Mouse (Mus musculus) MEL (cell line): ENCODE measurements around the gene Maml3. TPM values are rescaled to one million over a fixed set of nuclear protein-coding genes. Genes with fewer than 3 reads are reported as not detected.
A peak's percentile ranks its signal among the peaks of the same experiment; 100 is the strongest.

ENCODE experiments used
- DNase-seq: peaks from one replicate; pipeline ENCODE4 v3.0.0; 2011; ENCODE audit warnings: low read depth, low spot score
- H3K27ac ChIP-seq: 2 replicates; pipeline ENCODE4 v1.5.1; 2012; ENCODE audit warnings: low read depth, mild to moderate bottlenecking, control low read depth, low read length, moderate library complexity; ENCODE audit not compliant: control insufficient read depth
- H3K27me3 ChIP-seq, 2 experiments: fragments of 150-350 bp in 1 of 2; sonication (generic) in 1 of 2; 2 replicates each; pipeline ENCODE4 v1.6.1; 2012; ENCODE audit warnings: low read length in 2 of 2, mild to moderate bottlenecking in 2 of 2, improper control_type of control experiment in 1 of 2, moderate library complexity in 1 of 2; ENCODE audit not compliant: insufficient read depth in 2 of 2, control insufficient read depth in 1 of 2
- H3K36me3 ChIP-seq, 2 experiments: 2 replicates each; pipeline ENCODE4 v1.6.1; 2012 to 2014; ENCODE audit warnings: low read length in 2 of 2, improper control_type of control experiment in 1 of 2, inconsistent platforms in 1 of 2, mild to moderate bottlenecking in 1 of 2; ENCODE audit not compliant: insufficient read depth in 2 of 2, control insufficient read depth in 1 of 2
- H3K4me1 ChIP-seq, 2 experiments: fragments of 150-350 bp in 1 of 2; sonication (generic) in 1 of 2; 2 replicates each; pipeline ENCODE4 v1.6.1; 2012; ENCODE audit warnings: low read length in 2 of 2, improper control_type of control experiment in 1 of 2, mild to moderate bottlenecking in 1 of 2; ENCODE audit not compliant: insufficient read depth in 2 of 2, control insufficient read depth in 1 of 2
- H3K4me3 ChIP-seq, 2 experiments: fragments of 150-350 bp in 1 of 2; sonication (generic) in 1 of 2; 2 replicates each; pipeline ENCODE4 v1.5.1; 2012; ENCODE audit warnings: low read depth in 2 of 2, low read length in 2 of 2, mild to moderate bottlenecking in 2 of 2, moderate library complexity in 2 of 2, control low read depth in 1 of 2, improper control_type of control experiment in 1 of 2; ENCODE audit not compliant: control insufficient read depth in 1 of 2, insufficient read depth in 1 of 2
- H3K79me2 ChIP-seq: 2 replicates; pipeline ENCODE4 v1.6.1; 2012; ENCODE audit warnings: mild to moderate bottlenecking, low read length, moderate library complexity; ENCODE audit not compliant: control insufficient read depth, poor library complexity, insufficient read depth
- H3K9ac ChIP-seq: 2 replicates; pipeline ENCODE4 v1.6.1; 2012; ENCODE audit warnings: low read depth, mild to moderate bottlenecking, control low read depth, low read length, moderate library complexity; ENCODE audit not compliant: control insufficient read depth, poor library complexity, severe bottlenecking
- H3K9me3 ChIP-seq: fragments of 150-350 bp; sonication (generic); replicated peaks from 2 replicates; pipeline ENCODE4 v1.6.1; 2012; ENCODE audit warnings: mild to moderate bottlenecking, low read length, improper control_type of control experiment, moderate library complexity; ENCODE audit not compliant: insufficient read depth
- BHLHE40 ChIP-seq: IDR thresholded peaks from 2 replicates; pipeline ENCODE4 v1.6.1; 2012; ENCODE audit warnings: low read depth, mild to moderate bottlenecking, inconsistent platforms, low read length, improper control_type of control experiment, borderline replicate concordance
- CHD1 ChIP-seq: IDR thresholded peaks from 2 replicates; pipeline ENCODE4 v1.6.1; 2012; ENCODE audit warnings: low read depth, mild to moderate bottlenecking, inconsistent platforms, low read length, improper control_type of control experiment
- CHD2 ChIP-seq: IDR thresholded peaks from 2 replicates; pipeline ENCODE4 v1.6.1; 2011; ENCODE audit warnings: low read length, improper control_type of control experiment
- CTCF ChIP-seq, 3 experiments: IDR thresholded peaks in 2 of 3; conservative IDR thresholded peaks in 1 of 3; 2 replicates each; pipeline ENCODE4 v1.5.1; 2011 to 2012; ENCODE audit warnings: low read length in 3 of 3, low read depth in 2 of 3, mild to moderate bottlenecking in 2 of 3, improper control_type of control experiment in 1 of 3, inconsistent platforms in 1 of 3, mixed read lengths in 1 of 3, moderate library complexity in 1 of 3; ENCODE audit not compliant: control insufficient read depth in 1 of 3, insufficient read depth in 1 of 3, poor library complexity in 1 of 3, severe bottlenecking in 1 of 3
- E2F4 ChIP-seq: IDR thresholded peaks from 2 replicates; pipeline ENCODE4 v1.6.1; 2011; ENCODE audit warnings: low read depth, low read length, improper control_type of control experiment, borderline replicate concordance
- ELF1 ChIP-seq: IDR thresholded peaks from 2 replicates; pipeline ENCODE4 v1.6.1; 2014; ENCODE audit warnings: low read depth, mild to moderate bottlenecking, inconsistent platforms, low read length, improper control_type of control experiment, moderate library complexity
- EP300 ChIP-seq, 2 experiments: IDR thresholded peaks; 2 replicates each; pipeline ENCODE4 v1.6.1; 2011; ENCODE audit warnings: improper control_type of control experiment in 2 of 2, low read length in 2 of 2, low read depth in 1 of 2, mild to moderate bottlenecking in 1 of 2
- ETS1 ChIP-seq: IDR thresholded peaks from 2 replicates; pipeline ENCODE4 v1.6.1; 2012; ENCODE audit warnings: low read depth, mild to moderate bottlenecking, inconsistent platforms, low read length, improper control_type of control experiment, moderate library complexity
- GABPA ChIP-seq: IDR thresholded peaks from 2 replicates; pipeline ENCODE4 v1.6.1; 2012; ENCODE audit warnings: low read depth, mild to moderate bottlenecking, inconsistent platforms, low read length, improper control_type of control experiment, moderate library complexity
- GATA1 ChIP-seq: IDR thresholded peaks from 2 replicates; pipeline ENCODE4 v1.6.1; 2011; ENCODE audit warnings: low read depth, low read length, improper control_type of control experiment
- HCFC1 ChIP-seq: IDR thresholded peaks from 2 replicates; pipeline ENCODE4 v1.6.1; 2012; ENCODE audit warnings: low read depth, mild to moderate bottlenecking, inconsistent platforms, low read length, improper control_type of control experiment, moderate library complexity
- JUND ChIP-seq: IDR thresholded peaks from 2 replicates; pipeline ENCODE4 v1.6.1; 2011; ENCODE audit warnings: low read depth, mild to moderate bottlenecking, improper control_type of control experiment, low read length
- KAT2A ChIP-seq: conservative IDR thresholded peaks from 2 replicates; pipeline ENCODE4 v1.6.1; 2012; ENCODE audit warnings: low read depth, low read length, improper control_type of control experiment, inconsistent platforms
- MAFK ChIP-seq: IDR thresholded peaks from 2 replicates; pipeline ENCODE4 v1.6.1; 2011; ENCODE audit warnings: low read depth, mild to moderate bottlenecking, low read length, improper control_type of control experiment, borderline replicate concordance
- MAX ChIP-seq: IDR thresholded peaks from 2 replicates; pipeline ENCODE4 v1.6.1; 2011; ENCODE audit warnings: low read length, improper control_type of control experiment
- MAZ ChIP-seq: IDR thresholded peaks from 2 replicates; pipeline ENCODE4 v1.6.1; 2012; ENCODE audit warnings: low read depth, mild to moderate bottlenecking, inconsistent platforms, low read length, improper control_type of control experiment
- MEF2A ChIP-seq: IDR thresholded peaks from 2 replicates; pipeline ENCODE4 v1.6.1; 2014; ENCODE audit warnings: low read depth, mild to moderate bottlenecking, inconsistent platforms, low read length, improper control_type of control experiment; ENCODE audit not compliant: poor library complexity, insufficient replicate concordance, severe bottlenecking; ENCODE audit errors: extremely low read depth
- MXI1 ChIP-seq: IDR thresholded peaks from 2 replicates; pipeline ENCODE4 v1.6.1; 2011; ENCODE audit warnings: mild to moderate bottlenecking, low read depth, low read length, improper control_type of control experiment
- MYB ChIP-seq: IDR thresholded peaks from 2 replicates; pipeline ENCODE4 v1.6.1; 2011; ENCODE audit warnings: mild to moderate bottlenecking, low read depth, low read length, improper control_type of control experiment
- MYC ChIP-seq: IDR thresholded peaks from 2 replicates; pipeline ENCODE4 v1.6.1; 2011; ENCODE audit warnings: low read depth, mild to moderate bottlenecking, low read length, improper control_type of control experiment, moderate library complexity
- NELFE ChIP-seq: IDR thresholded peaks from 2 replicates; pipeline ENCODE4 v1.6.1; 2011; ENCODE audit warnings: low read depth, low read length, improper control_type of control experiment
- NRF1 ChIP-seq: IDR thresholded peaks from 2 replicates; pipeline ENCODE4 v1.6.1; 2014; ENCODE audit warnings: low read depth, mild to moderate bottlenecking, inconsistent platforms, low read length, improper control_type of control experiment, moderate library complexity; ENCODE audit not compliant: poor library complexity, insufficient read depth, severe bottlenecking
- POLR2A ChIP-seq, 2 experiments: IDR thresholded peaks; 2 replicates each; pipeline ENCODE4 v1.6.1; 2011 to 2012; ENCODE audit warnings: low read length in 2 of 2, mild to moderate bottlenecking in 2 of 2, control low read depth in 1 of 2, improper control_type of control experiment in 1 of 2, low read depth in 1 of 2, moderate library complexity in 1 of 2; ENCODE audit not compliant: control insufficient read depth in 1 of 2, insufficient read depth in 1 of 2, poor library complexity in 1 of 2
- POLR2AphosphoS2 ChIP-seq: IDR thresholded peaks from 2 replicates; pipeline ENCODE4 v1.6.1; 2011; ENCODE audit warnings: low read length, improper control_type of control experiment
- POLR2AphosphoS5 ChIP-seq: IDR thresholded peaks from 2 replicates; pipeline ENCODE4 v1.6.1; 2012; ENCODE audit warnings: low read depth, borderline replicate concordance, mild to moderate bottlenecking, inconsistent platforms, low read length, moderate library complexity, mixed read lengths
- RAD21 ChIP-seq: IDR thresholded peaks from 2 replicates; pipeline ENCODE4 v1.6.1; 2011; ENCODE audit warnings: mild to moderate bottlenecking, low read depth, low read length, improper control_type of control experiment
- RCOR1 ChIP-seq: IDR thresholded peaks from 2 replicates; pipeline ENCODE4 v1.6.1; 2012; ENCODE audit warnings: low read depth, mild to moderate bottlenecking, inconsistent platforms, low read length, improper control_type of control experiment
- SIN3A ChIP-seq: IDR thresholded peaks from 2 replicates; pipeline ENCODE4 v1.6.1; 2012; ENCODE audit warnings: low read length, improper control_type of control experiment, inconsistent platforms
- SMC3 ChIP-seq: IDR thresholded peaks from 2 replicates; pipeline ENCODE4 v1.6.1; 2011; ENCODE audit warnings: low read depth, low read length, improper control_type of control experiment
- TAL1 ChIP-seq: IDR thresholded peaks from 2 replicates; pipeline ENCODE4 v1.6.1; 2012; ENCODE audit warnings: mild to moderate bottlenecking, inconsistent platforms, low read length, moderate library complexity, mixed read lengths
- TBP ChIP-seq: IDR thresholded peaks from 2 replicates; pipeline ENCODE4 v1.8.0; 2011; ENCODE audit warnings: low read depth, low read length, improper control_type of control experiment
- TCF12 ChIP-seq: IDR thresholded peaks from 2 replicates; pipeline ENCODE4 v1.6.1; 2014; ENCODE audit warnings: low read depth, mild to moderate bottlenecking, inconsistent platforms, low read length, improper control_type of control experiment, moderate library complexity
- UBTF ChIP-seq: IDR thresholded peaks from 2 replicates; pipeline ENCODE4 v1.6.1; 2012; ENCODE audit warnings: low read depth, mild to moderate bottlenecking, inconsistent platforms, low read length, improper control_type of control experiment, moderate library complexity, borderline replicate concordance; ENCODE audit not compliant: insufficient read depth
- USF1 ChIP-seq: IDR thresholded peaks from 2 replicates; pipeline ENCODE4 v1.6.1; 2014; ENCODE audit warnings: low read depth, mild to moderate bottlenecking, inconsistent platforms, low read length, improper control_type of control experiment, moderate library complexity
- USF2 ChIP-seq, 2 experiments: IDR thresholded peaks; 2 replicates each; pipeline ENCODE4 v1.6.1; 2011 to 2012; ENCODE audit warnings: improper control_type of control experiment in 2 of 2, low read length in 2 of 2, borderline replicate concordance in 1 of 2, inconsistent platforms in 1 of 2, low read depth in 1 of 2, mild to moderate bottlenecking in 1 of 2; ENCODE audit not compliant: insufficient read depth in 1 of 2
- ZC3H11A ChIP-seq: IDR thresholded peaks from 2 replicates; pipeline ENCODE4 v1.6.1; 2012; ENCODE audit warnings: low read depth, mild to moderate bottlenecking, inconsistent platforms, low read length, improper control_type of control experiment
- ZKSCAN1 ChIP-seq: IDR thresholded peaks from 2 replicates; pipeline ENCODE4 v1.6.1; 2012; ENCODE audit warnings: low read depth, mild to moderate bottlenecking, inconsistent platforms, low read length, improper control_type of control experiment, moderate library complexity
- ZMIZ1 ChIP-seq: IDR thresholded peaks from 2 replicates; pipeline ENCODE4 v1.6.1; 2012; ENCODE audit warnings: low read depth, mild to moderate bottlenecking, inconsistent platforms, low read length, improper control_type of control experiment, moderate library complexity
- ZNF384 ChIP-seq: IDR thresholded peaks from 2 replicates; pipeline ENCODE4 v1.6.1; 2012; ENCODE audit warnings: low read depth, mild to moderate bottlenecking, inconsistent platforms, low read length, improper control_type of control experiment
- polyA plus RNA-seq, 2 experiments: library from polyadenylated mRNA; stranded (reverse) in 1 of 2; unstranded in 1 of 2; fragments of >175 nt in 1 of 2; fragments of >200 nt in 1 of 2; gene quantifications; 2 replicates each; pipeline versions ENCODE4 v1.2.1 to v1.2.4; 2012; ENCODE audit warnings: low replicate concordance in 2 of 2, low read depth in 1 of 2; ENCODE audit not compliant: insufficient read length in 2 of 2, insufficient read depth in 1 of 2, missing spikeins in 1 of 2
- total RNA-seq: library from RNA; depleted of rRNA; stranded (reverse); fragments of 300-350 nt; gene quantifications from 2 replicates; pipeline ENCODE4 v1.2.3, GENCODE M21; 2012

The Maml3 gene
- total and polyA plus RNA-seq, 3 experiments = 2.0 to 4.1 TPM; not detected in 1

DNA sequence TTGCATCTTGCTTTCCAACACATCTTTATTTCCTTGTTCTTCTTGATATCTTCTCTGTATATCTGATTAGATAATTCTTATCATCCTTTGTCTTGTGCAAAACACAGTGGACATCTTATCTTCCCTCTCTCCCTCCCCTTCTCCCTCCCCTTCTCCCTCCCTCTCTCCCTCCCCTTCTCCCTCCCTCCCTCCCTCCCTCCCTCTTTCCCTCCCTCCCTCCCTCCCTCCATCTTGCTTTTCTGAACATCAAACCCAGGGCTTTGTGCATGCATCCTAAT is 365.1 kb downstream of the Maml3 start:
- Histone ChIP-seq H3K4me1 (peaks cover 37 to 60% of the 10 kb centered on the region in 2 experiments), H3K79me2 (no peaks in the 10 kb centered on the region), H3K9ac (no peak overlapping the region), H3K9me3 (no peaks in the 10 kb centered on the region), H3K36me3 (peaks cover 0 to 43% of the 10 kb centered on the region in 2 experiments; a peak in 2 of 4 replicates), H3K4me3 (no peak overlapping the region; a peak in 1 of 4 replicates), H3K27me3 (no peaks in the 10 kb centered on the region), H3K27ac (no peak overlapping the region)
- no peak for DNase-seq
- TF ChIP-seq GABPA (no peak), USF2 (IDR thresholded peaks at IDR 0.05; ENCODE audit: borderline replicate concordance in 1 of 2, insufficient read depth in 1 of 2, low read depth in 1 of 2, low read length in 2 of 2) (no peak), NRF1 (no peak), SIN3A (no peak), ZC3H11A (no peak), SMC3 (no peak), MAFK (no peak), POLR2A (IDR thresholded peaks at IDR 0.05; ENCODE audit: control insufficient read depth in 1 of 2, insufficient read depth in 1 of 2, low read depth in 1 of 2, low read length in 2 of 2, poor library complexity in 1 of 2) (no peak), JUND (no peak), POLR2AphosphoS2 (no peak), TBP (no peak), POLR2AphosphoS5 (no peak), TCF12 (no peak), MAX (no peak), HCFC1 (no peak), KAT2A (no peak), RCOR1 (no peak), EP300 (IDR thresholded peaks at IDR 0.05; ENCODE audit: low read depth in 1 of 2, low read length in 2 of 2) (peak in 1 of 2 experiments; percentile 18; a peak in 1 of 4 replicates), RAD21 (no peak), ZKSCAN1 (no peak), BHLHE40 (no peak), ETS1 (0 out of 2 replicates have a peak, but pooled peaks have one; percentile 12), ELF1 (no peak), UBTF (no peak), MYC (no peak), CTCF (IDR thresholded peaks at IDR 0.05 in 2 of 3, conservative IDR thresholded peaks at IDR 0.05 in 1 of 3; ENCODE audit: control insufficient read depth in 1 of 3, insufficient read depth in 1 of 3, low read depth in 2 of 3, low read length in 3 of 3, poor library complexity in 1 of 3, severe bottlenecking in 1 of 3) (no peak), MYB (no peak), MXI1 (no peak), NELFE (no peak), ZNF384 (no peak), GATA1 (peak; percentile 77), CHD2 (no peak), USF1 (no peak), TAL1 (no peak), MEF2A (no peak), MAZ (0 out of 2 replicates have a peak, but pooled peaks have one; percentile 53), ZMIZ1 (no peak), E2F4 (no peak), CHD1 (0 out of 2 replicates have a peak, but pooled peaks have one; percentile 12)
